ENCODE assay signal across 10 mouse cellular contexts in genomic region chr15:4024726-4025507, GRCm38 (mm10). TPM values are rescaled to one million over a fixed set of nuclear protein-coding genes. Genes with fewer than 3 reads are reported as not detected.
DNase-seq lines count a peak whose midpoint lies in the region; ATAC-seq and TF ChIP-seq lines count a peak whose summit lies in the region.
"Had no signal": no experiment of that assay in that cellular context is flagged by ENCODE, and none has a peak within 500 bp of the region (broad histone marks: within the 10 kb centered on the region; RNA-seq: fewer than 3 reads in every experiment).

No protein-coding gene starts in this region.

- H3K27me3 ChIP-seq in intestine, embryonic 15.5 days (replicated peaks): no peaks in the 10 kb centered on the region
- H3K27me3 ChIP-seq in intestine, postnatal 0 days (replicated peaks; ENCODE audit: control insufficient read depth, insufficient read depth, low read length): no peaks in the 10 kb centered on the region
- H3K27me3 ChIP-seq in heart, embryonic 14.5 days (ENCODE audit: control insufficient read depth, insufficient read depth, low read length): no peaks in the 10 kb centered on the region
- H3K27me3 ChIP-seq in cerebellum, adult 2 months (ENCODE audit: control insufficient read depth, insufficient read depth, low read length): no peaks in the 10 kb centered on the region
- H3K27me3 ChIP-seq: megakaryocyte, embryonic 14.5 days had no signal

- no peak overlapping the region for H3K9ac ChIP-seq in intestine, embryonic 15.5 days
- no peak overlapping the region for H3K9ac ChIP-seq in intestine, postnatal 0 days (ENCODE audit: low read depth, low read length)
- no peak overlapping the region for H3K9ac ChIP-seq in heart, embryonic 14.5 days (ENCODE audit: low read length)

- TF ChIP-seq POLR2A in cerebellum, adult 2 months (IDR thresholded peaks at IDR 0.05; ENCODE audit: borderline replicate concordance, insufficient read depth, low read length): no peak

- H3K4me1 ChIP-seq in intestine, embryonic 15.5 days (replicated peaks): peaks cover 9% of the 10 kb centered on the region; the same call in 1 of the 2 replicates
- no peaks in the 10 kb centered on the region for H3K4me1 ChIP-seq in intestine, postnatal 0 days (replicated peaks; ENCODE audit: control insufficient read depth, insufficient read depth, low read length)
- H3K4me1 ChIP-seq in heart, embryonic 14.5 days (ENCODE audit: control insufficient read depth in 2 of 2, insufficient read depth in 2 of 2, low read length in 2 of 2): peaks cover 11 to 13% of the 10 kb centered on the region in 2 experiments
- H3K4me1 ChIP-seq in cerebellum, adult 2 months (ENCODE audit: control insufficient read depth, insufficient read depth, low read length): peaks cover 3% of the 10 kb centered on the region

- peak; percentile 8 for DNase-seq in retina, postnatal 1 day
- DNase-seq in retina, embryonic 14.5 days (ENCODE audit: low spot score): no peak
- no peak for DNase-seq in cerebellum, adult 2 months
- no peak for DNase-seq in adrenal gland, adult 2 months
- DNase-seq: liver, embryonic 13.5 days; thymus, postnatal 36 days had no signal

- H3K36me3 ChIP-seq in intestine, embryonic 15.5 days: no peaks in the 10 kb centered on the region
- no peaks in the 10 kb centered on the region for H3K36me3 ChIP-seq in intestine, postnatal 0 days (ENCODE audit: control insufficient read depth, insufficient read depth)
- no peaks in the 10 kb centered on the region for H3K36me3 ChIP-seq in heart, embryonic 14.5 days (ENCODE audit: control insufficient read depth, insufficient read depth, low read length)
- H3K36me3 ChIP-seq: liver, embryonic 13.5 days had no signal

- no peak for ATAC-seq in intestine, embryonic 15.5 days
- ATAC-seq in intestine, postnatal 0 days: no peak
- no peak for ATAC-seq in heart, embryonic 14.5 days (ENCODE audit: insufficient number of reproducible peaks, insufficient read depth, low FRiP score, low read depth)

- WGBS in intestine, embryonic 15.5 days: 82% methylated on average over 13 of the region's 13 CpGs
- 85% methylated on average over 13 of the region's 13 CpGs for WGBS in intestine, postnatal 0 days
- 79% methylated on average over 13 of the region's 13 CpGs for WGBS in heart, embryonic 14.5 days
- 80% methylated on average over 13 of the region's 13 CpGs for WGBS in cerebellum, adult 2 months

- H3K9me3 ChIP-seq in intestine, embryonic 15.5 days: no peaks in the 10 kb centered on the region
- no peaks in the 10 kb centered on the region for H3K9me3 ChIP-seq in intestine, postnatal 0 days (ENCODE audit: control insufficient read depth)
- no peaks in the 10 kb centered on the region for H3K9me3 ChIP-seq in heart, embryonic 14.5 days (ENCODE audit: control insufficient read depth, low read length)
- H3K9me3 ChIP-seq: liver, embryonic 13.5 days; megakaryocyte, embryonic 14.5 days had no signal

- 0 out of 2 replicates have a peak overlapping the region, but pooled peaks have one; percentile 85 for H3K4me2 ChIP-seq in intestine, embryonic 15.5 days (replicated peaks)
- H3K4me2 ChIP-seq in intestine, postnatal 0 days (replicated peaks; ENCODE audit: low read depth): no peak overlapping the region
- H3K4me2 ChIP-seq in heart, embryonic 14.5 days (ENCODE audit: low read length): peak overlapping the region; percentile 82

- H3K4me3 ChIP-seq in intestine, embryonic 15.5 days (replicated peaks): no peak overlapping the region
- H3K4me3 ChIP-seq in intestine, postnatal 0 days (ENCODE audit: low read depth, low read length): no peak overlapping the region
- H3K4me3 ChIP-seq in heart, embryonic 14.5 days (ENCODE audit: control insufficient read depth in 1 of 2, insufficient read depth in 1 of 2, low read depth in 1 of 2, low read length in 2 of 2): no peak overlapping the region
- no peak overlapping the region for H3K4me3 ChIP-seq in cerebellum, adult 2 months (replicated peaks; ENCODE audit: insufficient read depth, low read depth, low read length)

- H3K27ac ChIP-seq in intestine, embryonic 15.5 days: no peak overlapping the region
- no peak overlapping the region for H3K27ac ChIP-seq in intestine, postnatal 0 days (ENCODE audit: low read depth, low read length)
- H3K27ac ChIP-seq in heart, embryonic 14.5 days (replicated peaks in 1 of 2; ENCODE audit: control insufficient read depth in 1 of 2, insufficient read depth in 1 of 2, low read depth in 2 of 2, low read length in 2 of 2): peak overlapping the region in 1 of 2 experiments; percentile 99; a peak in 3 of 4 replicates
- H3K27ac ChIP-seq in cerebellum, adult 2 months (ENCODE audit: insufficient read depth, low read length): no peak overlapping the region
- H3K27ac ChIP-seq: liver, embryonic 13.5 days had no signal

- TF ChIP-seq CTCF in intestine, postnatal 0 days (IDR thresholded peaks at IDR 0.05; ENCODE audit: low read depth): no peak
- TF ChIP-seq CTCF in cerebellum, adult 2 months (IDR thresholded peaks at IDR 0.05; ENCODE audit: borderline replicate concordance, insufficient read depth, low read depth, low read length): no peak

RNA-seq across cellular contexts. Expression of gene Oxct1, which starts 1.3 kb away (rescaled TPM):
- 175 and 233 TPM in 2 replicates for polyA plus RNA-seq in intestine, embryonic 15.5 days (2015; fragmentation: Nextera tagmentation; extraction: Ambion mirVana)
- 44.9 and 49.6 TPM in 2 replicates for polyA plus RNA-seq in intestine, postnatal 0 days (2015; fragmentation: Nextera tagmentation; extraction: Ambion mirVana)
- 317 and 327 TPM in 2 replicates for polyA plus RNA-seq in heart, embryonic 14.5 days (2014; fragmentation: Nextera tagmentation; extraction: Ambion mirVana)
- polyA plus RNA-seq in cerebellum, adult 2 months (2012; rRNA removed): 173 and 178 TPM in 2 replicates
- total RNA-seq in adrenal gland, adult 2 months (2021): 100 to 1,000 TPM; 203 to 209 TPM
- polyA plus RNA-seq in adrenal gland, adult 2 months (2012; rRNA removed): 77.9 and 85.9 TPM in 2 replicates

RNA-seq across cellular contexts. Expression of gene AW549877, which starts 29.4 kb away (rescaled TPM):
- polyA plus RNA-seq in intestine, embryonic 15.5 days (2015; fragmentation: Nextera tagmentation; extraction: Ambion mirVana): 29.3 and 31.6 TPM in 2 replicates
- polyA plus RNA-seq in intestine, postnatal 0 days (2015; fragmentation: Nextera tagmentation; extraction: Ambion mirVana): 13.5 and 15.4 TPM in 2 replicates
- 31.6 and 32.5 TPM in 2 replicates for polyA plus RNA-seq in heart, embryonic 14.5 days (2014; fragmentation: Nextera tagmentation; extraction: Ambion mirVana)
- 42.5 and 45.2 TPM in 2 replicates for polyA plus RNA-seq in cerebellum, adult 2 months (2012; rRNA removed)
- total RNA-seq in adrenal gland, adult 2 months (2021): 10 to 100 TPM; 44.2 to 53.6 TPM
- 4.1 and 5.4 TPM in 2 replicates for polyA plus RNA-seq in adrenal gland, adult 2 months (2012; rRNA removed)

RNA-seq across cellular contexts. Expression of gene Fbxo4, which starts 45.5 kb away (rescaled TPM):
- polyA plus RNA-seq in intestine, embryonic 15.5 days (2015; fragmentation: Nextera tagmentation; extraction: Ambion mirVana): 12.3 and 13.0 TPM in 2 replicates
- 18.8 and 19.2 TPM in 2 replicates for polyA plus RNA-seq in intestine, postnatal 0 days (2015; fragmentation: Nextera tagmentation; extraction: Ambion mirVana)
- 13.8 and 15.2 TPM in 2 replicates for polyA plus RNA-seq in heart, embryonic 14.5 days (2014; fragmentation: Nextera tagmentation; extraction: Ambion mirVana)
- polyA plus RNA-seq in cerebellum, adult 2 months (2012; rRNA removed): 11.2 and 12.0 TPM in 2 replicates
- total RNA-seq in adrenal gland, adult 2 months (2021): 10 to 100 TPM; 18.4 to 22.9 TPM
- 10.2 and 10.9 TPM in 2 replicates for polyA plus RNA-seq in adrenal gland, adult 2 months (2012; rRNA removed)
